Mouse (Mus musculus) olfactory bulb, adult 2 months (tissue): Measurements from ENCODE around the gene Cbarp.

Experiments
- CTCF ChIP-seq: fragments of 200-500 bp; IDR thresholded peaks from 2 replicates; pipeline ENCODE4 v1.5.1; 2012; ENCODE audit warnings: low read depth, mild to moderate bottlenecking, low read length, moderate library complexity; ENCODE audit not compliant: insufficient read depth
- POLR2A ChIP-seq: fragments of 200-500 bp; IDR thresholded peaks from 2 replicates; pipeline ENCODE4 v1.6.1; 2012; ENCODE audit warnings: mild to moderate bottlenecking, low read depth, low read length, moderate library complexity; ENCODE audit not compliant: insufficient read depth

GRCm38 (mm10) chr10:80116927-80117691 lies 23.5 kb downstream of the Cbarp start:
- TF ChIP-seq CTCF: no peak
- no peak for TF ChIP-seq POLR2A
